Mouse (Mus musculus): ENCODE measurements around the gene Tstd1.

Gene Tstd1

DNA sequence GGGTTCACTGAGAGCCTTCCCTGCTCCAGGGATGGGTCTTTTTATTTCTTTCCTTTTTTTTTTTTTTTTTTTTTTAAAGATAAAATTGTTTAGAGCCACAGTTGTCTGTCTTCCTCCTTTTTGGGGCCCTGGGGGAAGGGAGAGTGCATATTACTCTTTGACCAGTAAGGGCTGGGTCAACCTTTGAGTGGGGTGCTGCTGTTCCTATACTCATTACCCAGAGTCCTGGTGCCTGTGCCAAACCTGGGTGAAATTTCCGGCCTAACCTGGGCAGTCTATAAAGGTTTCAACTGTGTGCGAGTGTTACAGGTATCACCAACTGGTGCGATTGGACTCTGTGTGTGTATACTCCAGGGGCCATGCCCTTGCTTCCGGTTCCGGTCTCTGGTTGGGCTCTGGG is at the start of gene Tstd1:
Gene Tstd1 (plus strand): TSS at position 213 of the 400 bp plus-strand sequence.
- no peak for DNase-seq

DNA sequence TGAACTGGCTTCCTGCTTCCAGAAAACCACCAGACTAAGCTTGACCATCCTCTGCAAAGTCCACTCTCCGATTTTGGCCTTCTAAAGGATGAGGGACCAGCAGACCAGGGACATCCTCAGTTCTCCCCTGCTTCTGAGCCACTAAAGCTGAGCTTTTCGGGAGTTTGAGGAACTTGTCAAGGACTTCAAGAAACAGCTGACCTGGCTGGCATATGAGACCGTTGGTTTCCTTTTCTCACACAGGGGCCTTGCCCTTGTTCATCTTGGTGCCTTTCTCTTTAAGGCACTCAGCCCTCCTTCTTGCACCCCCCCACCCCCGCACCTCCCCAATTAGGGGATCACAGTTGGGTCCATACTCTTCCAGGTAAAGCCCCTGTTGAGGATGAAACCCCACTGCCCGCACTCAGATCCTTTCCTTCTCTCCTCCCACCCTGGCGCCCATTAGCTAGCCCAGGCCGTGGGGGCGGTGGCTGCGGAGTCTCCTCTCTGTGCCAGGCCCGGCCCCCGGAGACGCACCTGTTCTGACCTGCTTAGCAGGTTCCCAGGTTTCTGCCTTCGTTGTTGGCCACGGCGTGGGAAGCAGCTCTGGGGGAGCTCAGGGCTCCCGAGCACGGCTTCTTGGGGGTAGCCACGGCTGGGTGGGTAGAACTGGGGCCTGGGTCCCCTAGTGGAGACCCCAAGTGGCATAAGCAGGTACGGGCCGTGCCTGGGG is 48.7 kb upstream of the Tstd1 start, which contains the start of gene Nectin4:
Gene Nectin4 (plus strand): TSS at position 255 of the 712 bp plus-strand sequence.
- DNase-seq = no peak

DNA sequence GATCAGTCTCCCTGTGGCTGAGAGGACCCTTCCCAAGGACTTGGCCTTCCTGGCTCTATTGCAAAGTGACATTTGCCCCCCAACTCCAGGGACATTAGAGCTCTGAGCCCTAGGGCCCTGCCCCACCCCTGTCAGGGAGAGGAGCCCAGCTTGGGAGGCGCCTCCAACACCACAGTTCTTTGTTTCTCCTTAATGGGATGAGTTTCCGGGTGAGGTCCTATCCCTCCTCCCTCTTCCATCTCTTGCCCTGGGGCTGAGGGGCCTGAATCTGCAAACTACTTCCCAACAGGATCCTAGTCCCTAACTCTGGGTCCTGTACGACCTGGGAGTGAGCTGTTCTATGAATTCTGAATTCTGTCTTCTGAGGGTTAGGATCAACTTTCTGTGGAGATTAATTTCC is 45.8 kb upstream of the Tstd1 start:
- no peak for DNase-seq

DNA sequence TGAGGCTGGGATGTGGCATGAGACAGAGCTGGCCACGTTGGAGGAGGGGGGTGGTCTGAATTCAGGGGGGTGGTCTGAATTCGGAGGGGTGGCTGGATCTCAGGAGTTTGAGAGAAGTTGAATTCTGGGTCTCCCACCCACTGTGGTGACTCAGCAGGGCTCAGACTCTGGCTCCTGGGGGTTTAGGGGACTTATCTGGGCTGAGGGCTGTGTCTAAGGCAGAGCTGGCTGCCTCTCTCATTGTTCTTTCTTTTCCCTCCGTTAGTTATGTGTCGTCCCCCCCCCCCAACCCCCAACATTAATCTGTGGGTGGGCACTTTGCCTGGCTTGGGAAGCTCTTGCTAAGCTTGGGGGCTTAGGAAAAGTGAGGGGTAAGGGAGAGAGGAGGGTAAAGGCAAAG is 44.7 kb upstream of the Tstd1 start:
- DNase-seq = peak; percentile 42

DNA sequence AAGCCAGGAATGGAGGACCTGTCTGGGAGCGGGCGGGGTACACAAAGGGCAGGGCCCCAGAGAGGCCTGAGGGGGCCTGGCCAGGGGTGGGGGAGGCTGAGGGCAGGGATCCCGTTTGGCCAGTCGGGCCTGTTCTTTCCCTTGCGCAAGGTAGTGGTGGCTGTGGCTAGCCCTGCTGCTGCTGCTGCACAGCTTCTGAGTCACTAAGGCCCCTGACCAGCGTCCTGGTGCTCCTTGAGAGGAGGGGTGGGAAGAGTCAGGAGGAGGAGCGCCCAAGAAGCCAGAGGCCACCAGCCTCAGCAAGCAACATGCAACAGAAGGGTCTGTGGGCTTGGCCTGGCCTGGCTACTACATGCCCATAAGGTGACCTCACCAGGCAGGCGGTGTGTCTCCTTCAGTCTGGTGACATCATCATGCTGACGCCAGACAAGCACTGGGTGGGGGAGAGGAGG is 43.0 kb upstream of the Tstd1 start:
- DNase-seq = no peak

DNA sequence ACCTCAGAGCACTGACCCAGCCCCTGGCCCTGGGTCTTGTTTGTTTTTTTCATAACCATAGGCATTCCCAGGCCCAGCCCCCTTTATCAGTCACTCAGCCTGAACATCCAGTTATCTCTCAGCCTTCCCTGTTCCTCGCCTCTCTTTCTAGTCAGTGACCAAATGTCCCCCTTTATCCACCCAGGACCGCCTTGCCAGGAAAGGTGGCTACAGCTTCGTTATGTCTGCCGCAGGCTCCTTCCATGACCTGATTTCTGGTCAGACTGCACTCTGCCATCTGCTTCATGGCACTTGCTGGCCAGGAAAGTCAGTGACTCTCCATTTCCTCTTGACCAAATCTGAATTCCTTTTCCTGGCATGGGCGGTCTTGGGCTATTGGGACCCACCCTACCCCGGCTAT is 40.4 kb upstream of the Tstd1 start:
- DNase-seq = no peak

DNA sequence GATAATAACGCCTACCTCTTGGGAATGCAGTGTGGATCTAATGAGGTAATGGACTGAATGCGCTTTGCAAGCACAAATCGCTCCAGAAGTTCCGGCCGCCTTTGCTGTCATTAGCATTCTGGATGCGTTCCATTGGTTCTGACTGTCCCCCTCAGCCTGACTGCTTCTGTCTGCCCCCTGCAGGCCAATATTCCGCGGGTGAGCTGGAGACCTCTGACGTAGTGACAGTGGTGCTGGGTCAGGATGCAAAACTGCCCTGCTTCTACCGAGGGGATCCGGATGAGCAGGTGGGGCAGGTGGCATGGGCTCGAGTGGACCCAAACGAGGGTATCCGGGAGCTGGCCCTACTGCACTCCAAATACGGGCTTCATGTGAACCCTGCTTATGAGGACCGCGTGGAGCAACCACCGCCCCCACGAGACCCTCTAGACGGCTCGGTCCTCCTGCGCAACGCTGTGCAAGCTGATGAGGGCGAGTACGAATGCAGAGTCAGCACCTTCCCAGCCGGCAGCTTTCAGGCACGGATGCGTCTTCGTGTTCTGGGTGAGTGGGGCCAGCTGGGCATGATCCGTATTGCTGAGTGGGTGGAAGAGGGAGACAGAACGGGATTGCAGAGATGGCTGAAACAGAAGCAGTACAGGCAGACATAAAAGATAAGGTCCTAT is 38.6 kb upstream of the Tstd1 start:
- DNase-seq = peak; percentile 89

DNA sequence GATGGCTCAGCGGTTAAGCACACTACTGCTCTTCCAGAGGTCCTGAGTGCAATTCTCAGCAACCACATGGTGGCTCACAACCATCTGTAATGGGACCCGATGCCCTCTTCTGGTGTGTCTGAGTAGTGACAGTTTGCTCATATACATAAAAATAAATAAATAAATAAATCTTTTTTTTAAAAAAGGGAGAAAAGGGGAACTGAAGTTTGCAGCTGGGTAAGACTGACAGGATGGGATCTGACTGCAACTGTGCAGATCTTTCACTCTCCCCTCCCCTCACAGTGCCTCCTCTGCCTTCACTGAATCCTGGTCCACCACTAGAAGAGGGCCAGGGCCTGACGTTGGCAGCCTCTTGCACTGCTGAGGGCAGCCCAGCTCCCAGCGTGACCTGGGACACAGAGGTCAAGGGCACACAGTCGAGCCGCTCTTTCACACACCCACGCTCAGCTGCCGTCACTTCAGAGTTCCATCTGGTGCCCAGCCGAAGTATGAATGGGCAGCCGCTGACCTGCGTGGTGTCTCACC is 36.5 kb upstream of the Tstd1 start:
- DNase-seq = no peak

DNA sequence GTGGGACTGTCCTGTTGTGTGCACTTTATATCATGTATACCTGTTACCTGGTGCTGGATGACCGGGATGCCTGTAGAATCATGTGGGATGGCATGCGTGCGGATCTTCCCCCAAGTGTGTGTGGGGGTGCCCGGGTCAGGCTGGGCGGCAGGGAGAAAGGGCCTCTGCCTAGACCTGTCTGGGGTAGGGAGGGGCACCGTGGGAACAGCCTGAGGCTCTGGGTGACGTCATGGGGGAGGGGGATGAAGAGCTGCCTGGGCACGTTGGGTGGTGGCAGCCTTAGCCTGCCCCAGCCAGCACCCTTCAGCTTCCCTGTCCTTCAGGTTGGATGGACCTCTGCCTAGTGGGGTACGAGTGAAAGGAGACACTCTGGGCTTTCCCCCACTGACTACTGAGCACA is 34.3 kb upstream of the Tstd1 start:
- no peak for DNase-seq

DNA sequence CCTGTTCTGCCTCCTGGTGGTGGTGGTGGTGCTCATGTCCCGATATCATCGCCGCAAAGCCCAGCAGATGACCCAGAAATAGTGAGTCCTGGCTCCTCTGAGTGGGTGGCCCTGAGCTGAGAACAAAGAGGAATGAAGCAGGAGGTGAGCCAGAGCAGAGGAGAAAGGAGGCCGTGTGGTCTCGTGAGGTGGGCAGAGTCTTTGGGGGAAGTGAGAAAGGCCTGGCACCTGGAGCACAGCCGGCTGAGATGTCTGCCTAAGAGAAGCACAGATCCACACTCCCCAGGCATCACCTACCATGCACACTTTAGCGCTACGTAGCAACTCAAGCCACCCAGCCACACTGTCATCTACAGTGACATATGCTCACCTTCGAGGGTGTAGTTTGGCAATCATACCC is 33.5 kb upstream of the Tstd1 start:
- DNase-seq = peak; percentile 43

DNA sequence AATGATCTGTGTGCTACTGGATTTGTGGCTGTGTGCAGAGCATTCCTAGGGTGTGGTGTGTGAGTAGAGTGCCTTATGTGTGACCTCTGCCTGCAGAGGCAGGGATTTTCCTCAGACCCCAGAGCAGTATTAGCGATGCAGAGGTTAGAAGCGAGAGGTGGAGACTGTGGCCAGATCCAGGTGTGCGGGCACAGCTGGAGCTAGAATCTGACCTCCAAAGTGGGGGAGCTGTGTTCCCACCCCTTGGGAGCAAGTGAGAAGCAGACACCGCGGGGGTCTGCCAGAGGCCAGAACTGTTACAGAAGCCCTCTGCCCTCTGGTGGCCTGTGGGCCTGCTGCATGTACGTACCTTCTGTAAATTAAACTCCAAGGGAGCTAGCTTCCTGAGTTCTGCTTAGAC is 31.6 kb upstream of the Tstd1 start:
- DNase-seq = peak; percentile 50

DNA sequence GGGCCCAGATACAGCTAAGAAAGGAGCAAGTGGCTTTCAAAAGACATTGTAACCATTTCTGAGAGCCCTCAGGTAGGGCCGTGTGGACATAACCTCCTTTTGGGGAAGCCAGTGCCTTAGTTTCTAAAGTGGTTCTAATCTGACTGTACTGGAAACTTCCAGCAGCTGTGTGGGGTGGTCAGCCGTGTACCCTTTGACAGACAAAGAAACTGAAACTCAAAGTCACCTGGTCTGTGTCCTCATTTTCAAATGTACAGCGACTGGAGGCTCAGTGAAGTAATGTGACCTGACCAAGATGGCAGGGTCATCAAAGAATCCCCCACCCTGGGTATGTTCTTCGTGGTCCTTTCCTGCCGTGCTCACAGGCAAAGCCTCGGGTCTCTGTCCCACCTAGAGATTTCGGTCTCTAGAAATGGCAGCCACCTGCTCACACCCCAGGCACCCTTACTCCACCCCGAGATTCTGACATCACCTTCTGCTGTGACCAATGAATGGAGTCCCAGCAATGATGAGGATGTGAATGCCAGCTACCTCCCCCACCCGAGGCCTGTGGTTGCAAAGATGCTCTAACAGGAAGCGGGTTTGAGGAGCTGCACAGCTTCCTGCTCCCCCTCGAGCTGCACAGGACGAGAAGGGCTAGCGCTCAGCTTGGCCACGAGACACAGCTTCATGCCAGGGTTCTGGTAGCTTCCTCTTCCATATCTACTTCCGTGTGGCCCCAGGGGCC is 30.1 kb upstream of the Tstd1 start, which contains the start of gene Arhgap30:
Gene Arhgap30 (plus strand): TSS at position 579 of the 727 bp plus-strand sequence.
- no peak for DNase-seq

DNA sequence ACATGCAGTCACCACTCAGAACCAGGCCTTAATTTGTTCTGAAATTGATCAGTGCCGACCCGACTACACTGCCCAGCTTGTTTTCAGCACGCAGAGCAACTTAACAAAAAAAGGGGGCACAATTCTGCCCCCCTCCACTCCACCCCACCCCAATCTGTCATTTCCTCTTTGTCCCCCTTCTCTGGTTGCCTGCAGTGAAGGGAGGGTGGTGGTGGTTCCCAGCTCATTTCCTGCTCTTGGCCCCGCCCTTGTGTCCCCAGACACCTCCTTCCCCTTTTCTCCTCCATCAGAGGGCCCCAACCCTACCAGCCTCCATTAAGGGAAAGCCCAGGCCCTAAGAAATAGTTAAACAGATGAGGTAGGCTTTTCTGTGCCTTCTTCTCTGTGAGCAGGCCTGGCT is 28.6 kb upstream of the Tstd1 start:
- DNase-seq = no peak

DNA sequence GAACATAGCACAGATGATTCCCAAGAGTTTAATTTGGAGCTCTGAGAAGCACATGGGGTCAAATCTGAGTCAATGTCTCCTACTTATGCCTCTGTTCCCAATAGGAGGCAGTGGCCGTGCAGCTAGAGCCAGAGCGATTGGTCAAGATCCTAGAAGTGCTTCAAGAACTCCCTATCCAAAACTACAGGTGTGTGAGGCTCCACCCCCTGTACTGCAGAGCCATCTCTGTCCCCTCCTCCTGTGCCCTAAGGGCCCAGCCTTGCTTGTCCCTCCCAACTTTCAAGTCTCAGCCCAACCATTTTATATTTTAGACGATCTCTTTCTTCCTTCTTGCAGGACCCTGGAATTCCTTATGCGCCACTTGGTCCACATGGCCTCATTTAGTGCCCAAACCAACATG is 16.9 kb upstream of the Tstd1 start:
- no peak for DNase-seq

DNA sequence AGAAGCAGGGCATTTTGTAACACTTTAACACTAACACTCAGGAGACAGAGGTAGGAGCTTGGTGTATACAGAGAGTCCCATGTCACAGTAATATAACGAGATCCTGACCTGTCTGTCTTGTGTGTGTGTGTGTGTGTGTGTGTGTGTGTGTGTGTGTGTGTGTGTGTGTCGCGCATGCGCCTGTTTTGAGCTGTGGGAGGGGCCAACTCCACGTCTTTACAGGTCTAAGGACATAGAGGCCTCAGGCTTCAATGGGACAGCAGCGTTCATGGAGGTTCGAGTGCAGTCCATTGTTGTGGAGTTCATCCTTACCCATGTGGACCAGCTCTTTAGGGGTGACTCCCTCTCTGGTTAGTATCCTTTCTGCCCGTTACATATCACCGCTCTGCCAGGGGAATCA is 15.7 kb upstream of the Tstd1 start:
- DNase-seq = no peak

DNA sequence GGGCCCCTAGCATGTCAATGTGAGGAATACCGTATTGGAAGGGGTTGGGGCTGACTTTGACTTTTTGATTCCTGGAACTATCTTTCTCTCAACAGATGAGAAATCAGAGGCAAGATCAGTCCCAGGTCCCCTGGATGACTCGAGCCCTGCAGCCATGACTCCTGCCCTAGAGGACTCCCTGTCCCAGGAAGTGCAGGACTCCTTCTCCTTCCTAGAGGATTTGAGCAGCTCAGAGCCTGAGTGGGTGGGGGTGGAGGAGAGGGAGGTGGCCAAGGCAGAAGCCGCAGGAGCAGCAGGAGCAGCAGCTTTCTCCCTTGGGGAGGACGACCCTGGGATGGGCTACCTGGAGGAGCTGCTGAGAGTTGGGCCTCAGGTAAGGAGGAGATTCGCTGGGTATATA is 11.4 kb upstream of the Tstd1 start:
- DNase-seq = no peak

DNA sequence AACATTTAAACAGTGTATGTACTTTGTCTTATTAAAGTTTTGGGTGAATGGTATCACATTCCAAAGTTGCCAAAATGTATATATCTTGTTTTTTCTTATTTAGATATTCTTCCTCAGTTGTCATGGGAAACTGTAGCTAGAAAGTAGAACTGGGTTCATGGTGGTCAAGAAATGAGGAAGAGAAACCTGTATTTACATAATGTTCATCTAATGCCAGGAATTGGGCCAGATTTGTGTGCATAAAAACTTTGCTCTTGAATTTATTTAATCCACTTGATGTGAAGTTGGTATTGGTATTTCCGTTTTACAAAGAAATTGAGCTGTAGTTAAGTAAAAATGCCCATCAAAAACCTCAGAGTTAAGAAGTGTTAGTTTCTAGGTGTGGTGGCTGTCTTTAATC is 8.4 kb upstream of the Tstd1 start:
- DNase-seq = no peak

DNA sequence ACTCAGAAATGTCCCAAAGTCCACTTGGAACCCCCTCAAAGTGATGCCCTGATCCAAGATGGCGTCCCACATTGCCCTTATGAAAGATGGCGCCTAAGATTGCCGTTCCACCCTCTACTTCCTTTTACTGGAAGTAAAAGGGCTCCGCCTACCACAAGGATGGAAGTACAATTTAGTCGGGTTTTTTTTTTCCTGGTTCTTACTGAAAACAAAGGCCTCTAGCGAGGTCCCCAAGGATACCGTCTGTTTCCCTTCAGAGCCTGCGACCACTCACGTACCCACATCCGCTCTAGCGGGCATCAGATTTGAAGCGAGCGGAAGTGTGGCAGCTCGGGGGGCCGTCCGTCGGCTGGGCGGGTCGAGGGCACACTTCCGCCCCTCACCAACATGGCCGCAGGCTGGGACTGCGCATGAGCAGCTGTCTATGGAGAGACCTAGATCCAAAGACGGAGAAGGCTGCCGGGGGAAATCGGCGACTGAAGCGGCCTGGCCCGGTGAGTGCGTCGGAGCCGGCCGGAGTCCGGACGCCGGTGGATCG is 7.7 kb upstream of the Tstd1 start, which contains the start of gene Usf1:
Gene Usf1 (plus strand): TSS at position 367 of the 538 bp plus-strand sequence.
- peak; percentile 98 for DNase-seq

DNA sequence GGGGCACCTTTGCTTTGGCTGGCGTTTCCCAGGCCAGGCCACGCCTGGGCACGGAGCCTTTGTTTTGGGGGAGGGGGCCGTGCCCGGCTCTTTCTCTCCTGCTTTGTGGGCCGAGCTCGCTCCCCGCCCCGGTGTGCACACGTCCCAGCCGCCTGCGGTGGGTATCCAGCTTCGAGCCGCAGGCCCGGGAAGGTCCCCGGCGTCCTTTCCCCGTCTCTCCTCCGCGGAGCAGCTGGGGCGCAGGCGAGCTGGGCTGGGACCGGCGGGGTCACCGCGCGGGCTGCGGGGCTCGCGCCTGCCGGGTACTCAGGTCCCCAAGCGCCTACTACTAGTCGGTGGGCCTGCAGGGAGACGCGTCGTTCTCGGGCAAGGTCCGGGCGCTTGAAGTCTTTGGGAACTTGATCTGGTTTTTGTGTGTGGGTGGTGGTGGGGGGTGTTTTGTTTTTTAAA is 7.2 kb upstream of the Tstd1 start:
- DNase-seq = no peak

DNA sequence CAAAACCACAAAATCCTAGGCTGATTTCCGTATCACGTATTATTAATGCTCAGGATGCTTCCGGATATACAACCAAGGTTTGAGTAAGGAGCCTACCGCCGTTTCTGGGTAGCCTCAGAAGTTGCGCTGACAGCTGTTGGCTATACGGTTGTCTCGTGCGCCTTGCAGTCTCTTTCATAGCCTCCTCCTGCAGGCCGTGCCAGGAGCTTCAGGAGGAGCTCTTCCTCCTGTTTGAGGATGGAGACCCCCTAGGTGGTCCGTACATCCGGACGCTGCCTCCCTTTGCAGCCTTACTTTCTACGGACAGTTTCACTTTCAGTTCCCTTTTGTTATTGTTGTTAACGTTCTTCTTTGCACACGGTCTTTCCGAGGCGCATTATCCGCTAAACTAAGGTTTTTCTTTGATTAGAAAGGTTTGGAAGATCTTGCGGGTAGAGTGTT is 6.7 kb upstream of the Tstd1 start:
- peak; percentile 64 for DNase-seq

DNA sequence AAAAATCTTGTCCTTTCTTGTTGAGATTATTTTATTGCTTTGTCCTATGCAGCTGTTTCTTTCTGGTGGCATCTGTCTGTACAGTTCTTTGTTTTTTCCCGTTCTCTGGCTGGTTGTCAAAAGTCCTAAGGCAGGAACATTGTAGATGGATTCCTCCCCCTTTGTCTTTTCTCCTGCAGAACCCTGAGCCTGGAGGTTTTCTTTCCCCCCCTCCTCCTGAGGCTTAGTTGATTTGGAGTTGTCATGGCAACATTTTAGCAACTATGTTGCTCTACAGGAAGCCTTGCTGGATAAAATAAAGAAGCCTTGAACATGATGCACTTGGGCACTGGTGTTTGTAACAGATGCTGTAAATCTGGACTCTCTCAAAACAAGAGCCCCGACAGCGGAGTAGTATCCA is 6.2 kb upstream of the Tstd1 start:
- DNase-seq = peak; percentile 65

DNA sequence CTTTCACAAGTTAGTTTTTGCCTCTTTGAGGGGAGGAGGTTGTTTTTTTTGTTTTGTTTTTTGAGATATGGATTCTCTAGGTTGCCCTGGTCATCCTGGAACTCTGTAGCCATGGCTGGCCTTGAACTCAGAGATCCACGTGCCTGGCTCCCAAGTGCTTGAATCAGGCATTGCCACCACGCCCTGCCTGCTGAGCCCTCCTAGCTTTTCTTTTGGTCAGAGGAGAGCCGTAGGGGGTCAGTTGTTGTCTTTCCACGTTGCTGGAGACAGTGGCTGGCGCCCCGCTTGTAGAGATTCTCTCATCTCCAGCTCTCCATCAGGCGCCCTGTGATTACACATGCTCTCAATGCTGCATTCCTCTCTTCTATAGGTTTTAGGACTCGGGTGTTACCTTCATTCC is 5.1 kb upstream of the Tstd1 start:
- DNase-seq = no peak

DNA sequence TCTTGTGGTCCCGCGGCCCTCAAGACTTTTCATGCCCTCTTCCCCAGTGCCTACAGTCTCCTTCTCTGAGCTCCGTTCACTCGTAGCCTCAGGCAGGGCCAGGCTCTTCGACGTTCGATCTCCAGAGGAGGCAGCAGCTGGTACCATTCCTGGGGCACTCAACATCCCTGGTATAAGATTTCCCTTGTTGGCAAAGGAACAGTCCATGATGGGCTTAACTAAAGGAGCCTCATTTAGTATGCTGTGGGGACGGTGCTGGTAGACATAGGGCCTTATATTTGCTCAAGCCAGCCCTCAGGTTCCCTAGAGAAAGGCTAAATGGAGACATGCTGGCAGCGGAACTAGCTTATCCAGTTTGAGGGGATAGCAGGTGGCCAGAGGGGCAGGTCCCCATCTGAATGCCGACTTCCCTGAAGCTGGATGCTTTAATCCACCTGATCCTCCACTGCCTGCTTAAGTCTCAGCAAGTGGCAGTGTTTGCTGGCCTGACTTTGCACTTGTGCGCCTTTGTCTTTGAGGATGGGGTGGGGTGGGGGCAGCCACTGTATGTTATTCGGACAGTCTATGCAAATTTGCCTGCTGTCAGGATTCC is 715 bp downstream of the Tstd1 start:
- DNase-seq = no peak

Data from retina, postnatal 1 day (tissue).